Mouse (Mus musculus): ENCODE measurements around the gene Zdhhc6.

The Zdhhc6 gene

DNA sequence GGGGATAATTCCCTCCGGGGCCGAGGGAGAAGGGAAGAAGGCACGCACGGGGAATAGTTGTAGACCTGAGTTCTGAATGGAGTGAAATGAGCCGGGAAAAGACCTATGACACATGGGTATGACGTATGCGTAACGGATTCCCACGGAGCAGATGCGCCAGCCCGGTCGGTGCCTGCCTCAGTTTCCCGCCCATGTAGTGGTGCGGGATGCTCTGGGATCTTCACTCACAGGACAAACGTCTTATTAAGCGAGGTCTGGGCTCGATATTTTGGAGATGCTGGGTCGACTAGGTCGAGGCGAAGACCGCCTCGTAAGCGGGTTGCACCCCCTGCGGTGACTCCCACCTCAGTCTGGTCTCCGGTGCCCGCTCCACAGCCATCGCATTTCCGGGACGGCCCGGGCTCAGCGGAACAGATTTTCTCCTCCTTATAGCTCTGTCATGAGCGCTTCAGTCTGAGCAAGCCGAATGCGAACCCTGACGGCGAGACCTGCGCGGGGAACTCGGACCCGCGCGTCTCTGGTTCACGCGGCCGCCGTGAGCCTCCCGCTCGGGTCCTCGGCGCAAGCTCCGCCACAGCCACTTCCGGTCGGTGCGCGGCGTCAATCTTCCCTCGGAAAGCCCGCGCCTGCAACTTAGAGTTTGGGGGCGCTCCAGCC is at the start of gene Zdhhc6:
Gene Zdhhc6 (minus strand): TSS at position 581 of the 657 bp plus-strand sequence.
- peak; percentile 88 to 89 for DNase-seq

- no peak for DNase-seq
Observed at GRCm38 (mm10) chr19:55362606-55363005, 46.8 kb upstream of the Zdhhc6 start.

GRCm38 (mm10) chr19:55350673-55351378 is 35.0 kb upstream of the Zdhhc6 start:
- no peak for DNase-seq

- no peak for DNase-seq
Observed at GRCm38 (mm10) chr19:55348187-55348586, 32.4 kb upstream of the Zdhhc6 start.

GRCm38 (mm10) chr19:55343274-55343673 is 27.4 kb upstream of the Zdhhc6 start:
- no peak for DNase-seq

DNA sequence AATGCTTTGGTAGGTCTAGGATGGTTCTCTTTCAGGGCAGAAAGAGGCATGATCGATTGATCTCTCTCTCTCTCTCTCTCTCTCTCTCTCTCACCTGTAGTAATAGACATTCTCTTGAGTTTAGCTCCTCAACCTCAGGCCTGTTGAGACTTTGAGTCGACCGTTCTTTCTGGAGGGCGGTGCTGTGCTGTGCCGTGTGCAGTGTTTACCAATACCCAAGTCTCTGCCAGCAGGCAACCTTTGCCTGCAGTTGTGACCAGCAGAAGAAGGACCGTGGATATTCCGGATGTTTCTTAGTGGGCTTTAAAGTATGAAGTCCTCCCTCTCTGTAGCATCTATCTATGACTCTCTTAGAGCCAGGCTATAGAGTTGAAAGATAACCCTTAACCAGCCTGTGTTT is 26.6 kb upstream of the Zdhhc6 start:
- DNase-seq, result no peak

DNA sequence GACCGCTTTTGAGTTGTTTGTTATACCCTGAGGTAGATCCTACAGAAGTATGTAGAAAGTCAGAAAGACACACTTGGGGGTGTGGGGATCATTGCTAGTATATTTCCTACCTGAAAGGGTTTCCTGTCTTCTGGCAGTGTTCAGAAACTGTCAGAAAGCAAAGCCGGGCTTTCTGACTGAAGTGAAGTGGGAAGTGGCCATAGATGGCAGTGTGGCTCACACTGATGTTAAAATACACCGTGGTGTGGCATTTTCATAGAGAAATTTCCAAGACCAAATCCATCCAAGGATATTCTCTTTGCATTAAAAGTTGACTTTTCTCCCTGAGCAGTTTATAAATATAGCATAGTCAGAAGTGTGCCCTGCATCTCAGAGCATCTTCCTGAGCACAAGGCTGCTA is 25.5 kb upstream of the Zdhhc6 start:
- DNase-seq, result no peak

- no peak for DNase-seq
Observed at GRCm38 (mm10) chr19:55340521-55340920, 24.7 kb upstream of the Zdhhc6 start.

- DNase-seq, result no peak
Observed at GRCm38 (mm10) chr19:55337664-55338063, 21.8 kb upstream of the Zdhhc6 start.

DNA sequence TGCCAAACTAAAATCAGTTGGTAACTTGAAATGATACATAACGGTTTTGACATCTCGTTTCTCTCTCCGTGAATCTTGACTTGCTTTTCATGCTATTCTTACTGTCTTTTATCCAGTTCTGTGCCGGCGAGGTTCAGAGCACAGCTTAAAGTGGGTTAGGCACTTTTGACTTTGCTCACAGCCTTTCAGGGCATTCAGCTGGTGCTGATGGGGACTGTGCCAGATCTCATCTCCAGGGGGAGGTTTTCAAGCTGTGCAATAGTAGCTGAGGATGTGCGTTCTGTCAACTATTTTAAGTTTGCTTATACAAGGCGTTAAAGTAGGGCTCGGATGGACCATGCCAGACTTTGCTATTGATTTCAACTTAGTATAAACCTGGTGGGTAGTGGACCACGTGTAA is 21.2 kb upstream of the Zdhhc6 start:
- no peak for DNase-seq

DNA sequence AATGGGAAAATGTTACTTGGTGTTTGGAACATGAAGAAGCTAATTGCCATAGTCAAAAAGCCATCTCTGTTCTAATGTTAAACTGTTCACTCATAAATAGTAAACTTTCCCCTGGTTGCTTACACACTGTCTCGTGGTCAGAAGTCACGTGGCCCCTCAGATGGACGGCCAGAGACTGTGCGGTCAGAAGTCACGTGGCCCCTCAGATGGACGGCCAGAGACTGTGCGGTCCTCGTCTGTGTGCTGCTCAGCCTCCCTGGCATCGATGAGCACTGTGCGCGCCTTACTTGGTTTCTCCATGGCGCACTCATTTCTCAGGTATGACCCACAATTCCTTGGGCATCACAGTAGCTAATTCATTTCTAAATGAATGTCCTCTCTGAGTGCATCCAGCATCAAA is 20.6 kb upstream of the Zdhhc6 start:
- DNase-seq, result peak; percentile 54 to 75

GRCm38 (mm10) chr19:55335881-55336280 is 20.0 kb upstream of the Zdhhc6 start:
- DNase-seq, result no peak

- peak; percentile 65 to 73 for DNase-seq
Observed at GRCm38 (mm10) chr19:55332641-55333268, 16.9 kb upstream of the Zdhhc6 start.

GRCm38 (mm10) chr19:55331776-55332175 is 15.9 kb upstream of the Zdhhc6 start:
- DNase-seq, result no peak

GRCm38 (mm10) chr19:55327510-55327909 is 11.7 kb upstream of the Zdhhc6 start:
- no peak for DNase-seq

- no peak for DNase-seq
Observed at GRCm38 (mm10) chr19:55322604-55323003, 6.8 kb upstream of the Zdhhc6 start.

DNA sequence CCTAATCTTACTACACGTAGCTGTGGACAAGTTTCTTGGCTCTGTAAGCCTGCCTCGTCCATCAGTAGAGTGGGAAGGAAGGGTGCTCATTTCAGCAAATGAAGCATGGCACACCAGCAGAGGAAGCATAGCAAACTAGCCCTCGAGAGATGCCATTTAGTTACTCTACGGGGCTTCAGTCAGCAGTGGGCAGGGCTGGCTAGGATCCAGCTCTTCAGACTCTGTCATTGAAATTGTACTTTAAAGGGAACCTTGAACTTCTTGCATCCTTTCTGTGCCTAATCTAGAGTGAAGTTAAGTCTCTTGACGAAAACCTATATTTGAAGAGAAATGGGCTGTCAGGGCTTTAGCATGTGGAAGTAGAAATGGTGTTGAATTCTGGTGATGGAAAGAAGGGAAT is 3.7 kb upstream of the Zdhhc6 start:
- DNase-seq, result peak; percentile 31 to 41

- DNase-seq, result no peak
Observed at GRCm38 (mm10) chr19:55319036-55319435, 3.2 kb upstream of the Zdhhc6 start.

- no peak for DNase-seq
Observed at GRCm38 (mm10) chr19:55316901-55317300, 1.1 kb upstream of the Zdhhc6 start.

DNA sequence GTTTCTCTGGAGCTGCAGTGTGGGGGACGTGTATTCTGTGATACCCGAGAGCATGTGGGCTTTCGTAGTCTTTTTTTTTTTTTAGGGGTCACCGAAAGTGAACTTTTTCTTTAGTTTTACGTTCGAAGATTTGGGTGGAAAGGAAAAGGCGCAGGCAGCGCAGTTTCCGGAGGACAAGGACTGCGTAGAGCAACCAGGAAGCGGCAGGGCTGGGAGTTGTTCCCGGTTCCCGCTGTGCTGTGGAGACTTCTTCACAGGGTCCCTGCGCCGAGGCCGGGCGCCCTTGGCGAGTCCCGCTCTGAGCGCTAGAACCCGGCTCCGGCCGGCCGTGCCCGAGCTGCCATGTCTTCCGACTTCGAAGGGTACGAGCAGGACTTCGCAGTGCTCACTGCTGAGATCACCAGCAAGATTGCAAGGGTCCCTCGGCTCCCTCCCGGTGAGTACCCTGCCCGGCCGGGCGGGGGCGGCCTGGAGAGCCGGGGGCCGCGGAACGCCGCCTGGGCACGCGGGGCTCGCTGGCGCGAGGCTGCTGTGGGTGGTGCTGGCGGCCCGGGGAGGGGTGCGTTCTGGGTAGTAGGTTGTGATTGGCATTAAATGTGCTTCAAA is 380 bp upstream of the Zdhhc6 start, which contains the start of gene Vti1a:
Gene Vti1a (plus strand): TSS at position 187 of the 606 bp plus-strand sequence.
- DNase-seq, result peak; percentile 90 to 93

DNA sequence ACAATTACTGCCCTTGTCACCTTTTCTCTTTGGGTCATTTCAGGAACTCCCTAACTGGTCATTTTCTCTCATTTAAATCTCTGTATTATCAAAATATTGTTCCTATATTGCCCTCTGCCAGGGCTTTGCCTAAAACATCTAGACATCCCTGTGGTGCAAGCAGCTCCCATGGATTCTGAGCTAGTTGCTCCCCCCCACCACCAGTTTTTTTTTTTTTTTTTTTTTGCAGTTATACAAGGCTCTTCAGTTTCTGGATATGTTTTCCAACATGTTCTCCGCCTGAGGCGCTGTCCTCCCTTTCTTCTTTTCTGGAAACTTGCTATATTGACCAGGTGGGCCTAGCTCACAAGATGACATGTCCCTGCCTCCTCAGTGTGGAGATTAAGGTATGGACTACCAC is 2.2 kb downstream of the Zdhhc6 start:
- DNase-seq, result no peak

DNA sequence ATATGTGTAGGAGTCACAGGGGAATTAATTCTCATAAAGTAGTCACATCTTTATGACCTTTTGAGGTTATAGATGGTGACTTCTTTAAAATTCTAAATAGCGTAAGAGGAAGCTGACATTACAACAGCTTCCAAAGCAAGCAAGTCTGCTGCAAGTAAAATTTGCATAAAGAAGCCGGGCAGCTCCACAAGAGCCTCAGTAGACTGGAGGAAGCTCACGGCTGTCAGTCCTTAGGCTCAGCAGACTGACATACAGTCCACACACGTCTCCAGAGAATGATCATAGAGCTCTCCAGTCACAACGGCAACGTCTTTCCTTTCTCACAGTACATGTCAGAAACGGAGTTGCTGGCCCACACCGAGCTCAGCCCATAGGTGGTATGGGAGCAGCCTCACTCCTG is 4.0 kb downstream of the Zdhhc6 start:
- DNase-seq, result no peak

DNA sequence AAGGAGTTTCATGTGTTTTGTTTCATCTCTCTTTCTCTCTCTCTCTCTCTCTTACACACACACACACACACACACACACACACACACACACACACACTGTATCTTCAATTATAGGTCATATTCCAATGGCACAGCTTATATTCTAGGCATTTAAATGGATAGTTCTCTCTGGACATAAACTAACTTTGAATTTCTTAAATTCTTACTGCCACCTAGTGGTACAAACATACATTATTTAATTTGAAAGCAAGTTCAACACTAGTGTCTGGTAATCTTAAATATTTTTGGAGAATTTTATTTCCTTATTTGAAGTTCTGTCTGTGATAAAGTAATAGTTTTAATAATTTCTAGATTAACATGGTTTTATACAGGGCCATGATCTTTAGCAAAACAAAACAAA is 10.8 kb downstream of the Zdhhc6 start:
- no peak for DNase-seq

DNA sequence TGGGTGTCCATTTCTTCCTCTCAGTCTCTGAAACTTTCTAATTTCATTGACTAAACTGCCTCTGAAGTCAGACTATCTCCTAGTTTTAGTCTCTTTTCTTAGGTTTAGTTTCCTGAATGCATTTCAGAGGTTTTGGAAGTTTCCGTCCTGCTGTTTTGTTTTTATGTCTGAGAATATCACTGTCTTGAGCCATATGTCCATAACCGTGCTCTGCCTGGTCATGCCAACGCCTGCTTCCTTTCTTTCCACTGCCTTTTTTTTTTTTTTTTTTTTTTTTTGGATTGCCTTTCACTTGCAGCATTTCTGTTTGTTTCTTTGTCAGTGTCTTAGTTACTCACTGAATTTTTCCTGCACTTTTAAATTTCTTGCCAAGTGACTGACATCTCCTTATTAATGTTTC is 15.3 kb downstream of the Zdhhc6 start:
- no peak for DNase-seq
